Mouse (Mus musculus): Measurements from ENCODE around the gene Tm9sf2.

Gene Tm9sf2

GRCm38 (mm10) chr14:122176263-122176798 lies 69.5 kb downstream of the Tm9sf2 start:
- DNase-seq (ENCODE audit: low spot score) = no peak

- no peak for DNase-seq (ENCODE audit: low spot score)
Measured at GRCm38 (mm10) chr14:122179262-122179661, 72.4 kb downstream of the Tm9sf2 start.

- peak; percentile 98 for DNase-seq (ENCODE audit: low spot score)
Measured at GRCm38 (mm10) chr14:122181078-122181814, 74.4 kb downstream of the Tm9sf2 start, which contains the start of gene Clybl. TSS of gene Clybl (plus strand) at chr14:122181704.

DNA sequence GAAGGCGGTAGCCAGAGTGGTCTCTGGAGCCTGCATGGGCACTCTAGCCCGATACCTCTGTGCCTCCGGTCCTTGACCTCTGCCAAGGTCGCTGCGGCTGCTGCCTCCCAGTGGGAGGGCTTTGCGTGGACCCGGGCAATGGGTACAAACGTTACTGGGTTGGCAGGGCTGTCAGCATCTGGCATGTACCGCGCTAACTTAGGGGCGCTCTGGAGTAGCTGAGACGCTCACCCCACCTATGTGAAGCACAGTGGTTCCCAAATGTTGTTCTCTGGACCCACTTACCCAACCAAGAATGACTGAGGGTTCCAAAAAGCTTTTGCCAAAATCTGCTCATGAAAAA lies 74.9 kb downstream of the Tm9sf2 start:
- DNase-seq (ENCODE audit: low spot score) = no peak

DNA sequence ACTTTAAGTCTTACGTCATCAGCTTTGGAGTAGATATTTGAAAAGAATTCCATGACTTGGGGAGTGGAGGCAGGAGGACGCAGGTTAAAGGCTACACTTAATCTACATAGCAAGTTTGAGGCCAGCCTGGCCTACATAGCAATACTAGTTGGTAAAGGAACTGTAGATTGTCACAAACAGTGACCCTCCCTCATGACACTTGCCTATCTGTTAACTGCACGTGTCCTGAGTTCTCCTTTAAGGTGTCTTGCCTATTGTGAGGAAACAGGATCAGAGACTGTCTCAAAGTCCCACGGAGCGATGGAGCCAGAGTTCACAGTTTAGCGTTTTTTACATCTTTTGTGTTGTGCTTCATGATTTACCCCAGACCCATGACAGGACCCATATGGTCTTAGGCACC lies 75.4 kb downstream of the Tm9sf2 start:
- no peak for DNase-seq (ENCODE audit: low spot score)

- DNase-seq (ENCODE audit: low spot score) = no peak
Measured at GRCm38 (mm10) chr14:122183974-122184373, 77.1 kb downstream of the Tm9sf2 start.

DNA sequence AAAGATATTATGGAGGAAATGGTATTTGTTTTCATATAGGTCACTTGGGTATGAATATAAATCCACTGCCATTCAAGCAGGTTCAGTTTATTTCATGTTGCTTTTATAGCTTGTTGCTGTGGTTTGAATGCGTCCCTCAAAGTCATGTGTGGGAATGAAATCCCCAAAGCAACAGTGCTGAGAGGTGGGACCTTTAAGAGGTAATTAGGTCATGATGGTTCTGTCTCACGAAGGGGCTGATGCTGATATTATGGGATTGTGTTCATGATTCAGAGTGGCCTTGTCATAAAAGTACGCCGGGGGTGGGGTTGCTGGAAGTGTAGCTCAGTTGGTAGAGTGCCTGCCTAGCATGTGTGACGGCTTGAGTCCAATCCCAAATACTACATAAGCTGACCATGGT lies 81.4 kb downstream of the Tm9sf2 start:
- DNase-seq (ENCODE audit: low spot score) = no peak

DNA sequence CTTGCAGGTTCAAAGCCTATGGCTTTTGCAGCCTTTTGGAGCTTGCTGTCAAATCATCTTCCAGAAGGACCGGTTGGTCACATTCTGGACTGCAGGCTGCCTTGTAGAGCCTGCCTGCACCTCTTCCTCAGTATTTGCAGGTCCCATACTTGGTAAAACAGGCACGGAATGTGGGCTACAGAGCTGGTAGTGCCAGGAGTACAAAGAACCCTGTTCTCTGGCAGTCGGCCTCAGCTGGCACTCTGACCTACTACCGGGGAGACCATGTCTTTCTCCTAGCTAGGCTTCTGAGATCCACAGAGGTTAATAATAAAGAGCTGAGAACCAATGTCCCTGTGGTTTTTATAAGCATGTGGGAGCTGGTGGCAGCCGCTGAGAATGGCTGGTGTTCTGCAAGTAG lies 83.1 kb downstream of the Tm9sf2 start:
- no peak for DNase-seq (ENCODE audit: low spot score)

- no peak for DNase-seq (ENCODE audit: low spot score)
Measured at GRCm38 (mm10) chr14:122190527-122190926, 83.7 kb downstream of the Tm9sf2 start.

DNA sequence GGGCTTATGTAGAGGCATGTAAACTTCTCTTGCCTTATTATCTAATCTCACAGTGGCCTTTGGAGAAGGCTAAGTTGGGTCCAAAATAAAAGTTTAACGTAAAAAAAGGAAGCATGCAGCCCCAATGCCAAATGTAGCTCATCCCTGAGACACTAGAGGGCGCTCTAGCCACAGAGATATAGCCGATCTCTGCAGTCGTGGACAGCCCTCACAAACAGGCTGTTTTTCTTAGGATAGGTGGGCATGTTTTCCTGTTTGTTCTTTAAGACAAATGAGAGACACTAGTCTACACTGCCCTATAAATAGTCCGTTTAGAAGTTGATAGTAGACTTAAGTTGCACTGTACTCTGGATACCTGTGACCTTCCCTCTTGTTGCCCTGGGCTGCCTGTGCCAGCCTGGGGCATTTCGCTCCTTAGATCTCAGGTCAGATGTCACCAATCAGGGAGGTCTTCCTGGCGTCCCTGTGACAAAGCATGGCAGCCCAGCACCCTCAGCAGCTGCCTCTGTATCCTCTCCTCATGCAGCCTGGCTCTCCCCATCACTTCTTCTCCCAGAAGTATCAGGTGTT lies 84.2 kb downstream of the Tm9sf2 start:
- peak; percentile 79 for DNase-seq (ENCODE audit: low spot score)

GRCm38 (mm10) chr14:122194630-122195029 lies 87.8 kb downstream of the Tm9sf2 start:
- DNase-seq (ENCODE audit: low spot score) = no peak

- no peak for DNase-seq (ENCODE audit: low spot score)
Measured at GRCm38 (mm10) chr14:122196851-122197250, 90.0 kb downstream of the Tm9sf2 start.

- no peak for DNase-seq (ENCODE audit: low spot score)
Measured at GRCm38 (mm10) chr14:122200247-122200885, 93.5 kb downstream of the Tm9sf2 start.

- no peak for DNase-seq (ENCODE audit: low spot score)
Measured at GRCm38 (mm10) chr14:122209177-122209576, 102.3 kb downstream of the Tm9sf2 start.

Data from testis, postnatal 10 days (tissue).